Mouse (Mus musculus): ENCODE results near the gene Tmem107.

Gene Tmem107

GRCm38 (mm10) chr11:69114018-69114417 is 43.4 kb downstream of the Tmem107 start:
- in situ Hi-C loops (cut with MboI; ENCODE audit: low pct_unique_long_range_greater_than_20kb in 1 of 2, low sequenced_read_pairs in 2 of 2, unreplicated experiment in 1 of 2): no loop called here

GRCm38 (mm10) chr11:69114621-69115020 is 44.0 kb downstream of the Tmem107 start:
- in situ Hi-C loops (cut with MboI; ENCODE audit: low pct_unique_long_range_greater_than_20kb in 1 of 2, low sequenced_read_pairs in 2 of 2, unreplicated experiment in 1 of 2): loop anchor here in 1 of 2 experiments (5.0 kb wide), 1 partner anchor 37 kb away; no protein-coding TSS in a partner anchor

GRCm38 (mm10) chr11:69116843-69117242 is 46.2 kb downstream of the Tmem107 start:
- in situ Hi-C loops (cut with MboI; ENCODE audit: low pct_unique_long_range_greater_than_20kb in 1 of 2, low sequenced_read_pairs in 2 of 2, unreplicated experiment in 1 of 2): loop anchor here in 1 of 2 experiments (5.0 kb wide), 1 partner anchor 40 kb away; no protein-coding TSS in a partner anchor

GRCm38 (mm10) chr11:69117737-69118695 is 47.4 kb downstream of the Tmem107 start:
- in situ Hi-C loops (cut with MboI; ENCODE audit: low pct_unique_long_range_greater_than_20kb in 1 of 2, low sequenced_read_pairs in 2 of 2, unreplicated experiment in 1 of 2): loop anchor here in 1 of 2 experiments (5.0 kb wide), 1 partner anchor 41 kb away; no protein-coding TSS in a partner anchor

GRCm38 (mm10) chr11:69118765-69119164 is 48.2 kb downstream of the Tmem107 start:
- in situ Hi-C loops (cut with MboI; ENCODE audit: low pct_unique_long_range_greater_than_20kb in 1 of 2, low sequenced_read_pairs in 2 of 2, unreplicated experiment in 1 of 2): loop anchor here in 1 of 2 experiments (5.0 kb wide), 1 partner anchor 41 kb away; no protein-coding TSS in a partner anchor

GRCm38 (mm10) chr11:69119446-69120155 is 49.0 kb downstream of the Tmem107 start:
- in situ Hi-C loops (cut with MboI; ENCODE audit: low pct_unique_long_range_greater_than_20kb in 1 of 2, low sequenced_read_pairs in 2 of 2, unreplicated experiment in 1 of 2): loop anchor here in 1 of 2 experiments (5.0 kb wide), 1 partner anchor 42 kb away; no protein-coding TSS in a partner anchor

- in situ Hi-C loops (cut with MboI; ENCODE audit: low pct_unique_long_range_greater_than_20kb in 1 of 2, low sequenced_read_pairs in 2 of 2, unreplicated experiment in 1 of 2): no loop called here
These were observed 49.8 kb downstream of the Tmem107 start, which contains the start of gene Hes7 for GRCm38 (mm10) chr11:69120221-69121000. TSS of gene Hes7 (plus strand) at chr11:69120404.

GRCm38 (mm10) chr11:69121001-69121740 is 50.6 kb downstream of the Tmem107 start:
- in situ Hi-C loops (cut with MboI; ENCODE audit: low pct_unique_long_range_greater_than_20kb in 1 of 2, low sequenced_read_pairs in 2 of 2, unreplicated experiment in 1 of 2): no loop called here

- in situ Hi-C loops (cut with MboI; ENCODE audit: low pct_unique_long_range_greater_than_20kb in 1 of 2, low sequenced_read_pairs in 2 of 2, unreplicated experiment in 1 of 2): no loop called here
These were observed 51.2 kb downstream of the Tmem107 start for GRCm38 (mm10) chr11:69121741-69122335.

- in situ Hi-C loops (cut with MboI; ENCODE audit: low pct_unique_long_range_greater_than_20kb in 1 of 2, low sequenced_read_pairs in 2 of 2, unreplicated experiment in 1 of 2): no loop called here
These were observed 51.8 kb downstream of the Tmem107 start, which contains the start of gene 9130213A22Rik for GRCm38 (mm10) chr11:69122336-69122951. TSS of gene 9130213A22Rik (minus strand) at chr11:69122589.
